Mouse (Mus musculus) kidney, embryonic 16.5 days (tissue): ENCODE results near the gene Plekhm2. TPM values are rescaled to one million over a fixed set of nuclear protein-coding genes. Genes with fewer than 3 reads are reported as not detected.
A peak's percentile ranks its signal among the peaks of the same experiment; 100 is the strongest.

Source experiments
- ATAC-seq: fragments of 200-750 bp; cut with Nextera tagmentation; 2 replicates; pipeline ENCODE4 v1.8.0; 2017; ENCODE audit warnings: moderate TSS enrichment; ENCODE audit not compliant: low FRiP score, low TSS enrichment
- H3K27ac ChIP-seq: fragments of 300-500 bp; sonication (generic); 2 replicates; pipeline ENCODE4 v1.5.1; 2014; ENCODE audit warnings: low read length
- H3K27me3 ChIP-seq: fragments of 300-500 bp; sonication (generic); 2 replicates; pipeline ENCODE4 v1.6.1; 2014; ENCODE audit warnings: low read length, control low read depth, mixed read lengths; ENCODE audit not compliant: insufficient read depth
- H3K36me3 ChIP-seq: fragments of 300-500 bp; sonication (generic); 2 replicates; pipeline ENCODE4 v1.6.1; 2014; ENCODE audit warnings: low read length, control low read depth, mixed read lengths; ENCODE audit not compliant: insufficient read depth
- H3K4me1 ChIP-seq: fragments of 300-500 bp; sonication (generic); 2 replicates; pipeline ENCODE4 v1.6.1; 2014; ENCODE audit warnings: low read length, control low read depth, mixed read lengths; ENCODE audit not compliant: insufficient read depth
- H3K4me2 ChIP-seq: fragments of 300-500 bp; sonication (generic); replicated peaks from 2 replicates; pipeline ENCODE4 v1.6.1; 2014; ENCODE audit warnings: low read depth, low read length
- H3K4me3 ChIP-seq: fragments of 300-500 bp; sonication (generic); 2 replicates; pipeline ENCODE4 v1.5.1; 2014; ENCODE audit warnings: mild to moderate bottlenecking, low read length
- H3K9ac ChIP-seq: fragments of 300-500 bp; sonication (generic); replicated peaks from 2 replicates; pipeline ENCODE4 v1.6.1; 2014; ENCODE audit warnings: low read length
- H3K9me3 ChIP-seq: fragments of 300-500 bp; sonication (generic); 2 replicates; pipeline ENCODE4 v1.6.1; 2016; ENCODE audit warnings: low read length, control low read depth
- WGBS: fragments of 180-500 bp; shearing (Covaris S2); extraction: QIAGEN DNeasy Blood & Tissue Kit; methylation state at CpG from one replicate; pipeline ENCODE4 v1.1.7; 2014; 5-methylcytosine and 5-hydroxymethylcytosine counted together
- polyA plus RNA-seq: library from polyadenylated mRNA; unstranded; fragments of >200 nt; fragmentation: Nextera tagmentation; extraction: Ambion mirVana; gene quantifications from 2 replicates; pipeline ENCODE4 v1.2.1, GENCODE M21; 2015

Plekhm2 gene
- polyA plus RNA-seq, 1 experiment from 2014 or later = 6.4 TPM

DNA sequence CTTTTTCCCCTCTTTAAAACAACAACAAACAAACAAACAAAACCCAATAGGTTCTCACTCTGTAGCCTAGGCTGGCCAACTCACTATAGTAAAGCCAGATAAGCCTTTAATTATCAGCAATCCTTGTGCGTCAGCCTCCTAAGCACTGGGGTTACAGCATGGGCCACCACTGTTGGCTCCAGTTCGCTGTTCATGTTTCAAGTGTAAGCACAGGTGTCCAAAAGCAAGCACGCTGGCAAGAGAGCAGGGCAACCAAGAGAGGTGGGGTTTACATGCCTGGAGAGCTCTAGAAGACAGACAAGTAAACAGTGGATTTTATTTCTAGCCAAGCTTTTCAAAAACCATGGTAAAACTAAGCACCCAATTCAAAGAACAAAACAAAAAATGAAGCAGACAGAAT lies 21.4 kb upstream of the Plekhm2 start:
- Histone ChIP-seq H3K4me1 (peaks cover 7% of the 10 kb centered on the region), H3K9me3 (no peaks in the 10 kb centered on the region), H3K4me2 (no peak overlapping the region), H3K27ac (no peak overlapping the region), H3K9ac (no peak overlapping the region), H3K36me3 (peaks cover 55% of the 10 kb centered on the region), H3K4me3 (no peak overlapping the region), H3K27me3 (no peaks in the 10 kb centered on the region)
- ATAC-seq = no peak
- WGBS = 65% methylated on average over 3 of the region's 3 CpGs

DNA sequence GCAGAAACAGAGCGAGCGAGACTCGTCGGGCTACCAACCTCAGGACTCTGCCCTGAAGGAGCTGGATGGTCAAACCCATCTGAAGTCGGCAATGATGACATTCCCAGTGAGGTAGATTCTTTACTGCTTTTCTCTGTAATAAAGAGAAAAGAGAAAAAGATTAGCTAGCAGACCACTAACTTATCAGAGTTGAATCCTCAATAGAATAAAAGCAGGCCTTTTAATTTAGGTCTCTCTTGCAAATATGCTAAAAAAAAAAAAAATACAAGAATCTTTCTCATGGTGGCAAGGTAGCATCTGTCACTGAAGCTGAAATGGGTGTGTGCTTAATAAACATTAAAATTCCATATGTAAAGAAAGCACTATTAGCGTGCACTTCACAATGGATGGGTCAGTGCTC lies 20.8 kb upstream of the Plekhm2 start, which contains the start of gene Rsc1a1:
Gene Rsc1a1, minus strand, starts transcription at position 101 of the 400 bp plus-strand sequence.
- Histone ChIP-seq H3K36me3 (peaks cover 54% of the 10 kb centered on the region), H3K27ac (no peak within 1 kb of the TSS), H3K4me3 (no peak within 1 kb of the TSS), H3K27me3 (no peaks in the 10 kb centered on the region), H3K4me1 (peaks cover 7% of the 10 kb centered on the region), H3K9ac (no peak within 1 kb of the TSS), H3K9me3 (no peaks in the 10 kb centered on the region), H3K4me2 (no peak within 1 kb of the TSS)
- 91% methylated on average over 6 of the region's 6 CpGs for WGBS
- ATAC-seq = no peak

DNA sequence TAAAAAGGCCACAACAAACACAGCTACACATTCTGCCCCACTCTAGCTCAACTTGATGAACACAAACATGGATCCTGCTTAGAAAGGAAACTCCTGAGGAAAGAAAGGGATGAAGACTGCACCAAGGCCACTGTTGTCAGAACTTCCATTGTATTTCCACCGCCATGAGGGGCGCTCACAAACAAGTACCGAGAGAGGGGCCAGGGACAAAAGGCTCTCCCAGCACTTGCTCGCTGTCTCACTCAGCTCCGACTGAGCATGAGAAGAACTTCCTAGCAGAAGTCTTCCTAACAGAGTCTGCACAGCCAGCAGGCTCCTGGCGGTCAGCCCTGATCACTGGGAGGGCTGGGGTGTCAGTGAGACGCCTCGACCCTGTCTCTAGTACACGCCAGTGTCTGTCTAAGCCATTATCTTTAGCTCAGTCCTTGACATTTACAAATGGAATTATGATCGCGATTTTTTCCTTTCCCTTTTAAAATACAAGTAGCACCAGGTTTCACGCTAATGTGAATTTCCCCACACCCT lies 18.1 kb upstream of the Plekhm2 start:
- no peak overlapping the region for H3K4me3 ChIP-seq
- 77% methylated on average over 12 of the region's 12 CpGs for WGBS
- no peak overlapping the region for H3K4me2 ChIP-seq
- no peak overlapping the region for H3K9ac ChIP-seq
- no peak overlapping the region; the same call in 1 of the 2 replicates for H3K27ac ChIP-seq
- no peaks in the 10 kb centered on the region for H3K27me3 ChIP-seq
- H3K36me3 ChIP-seq = peaks cover 40% of the 10 kb centered on the region
- no peaks in the 10 kb centered on the region for H3K9me3 ChIP-seq
- H3K4me1 ChIP-seq = peaks cover 19% of the 10 kb centered on the region
- no peak for ATAC-seq

DNA sequence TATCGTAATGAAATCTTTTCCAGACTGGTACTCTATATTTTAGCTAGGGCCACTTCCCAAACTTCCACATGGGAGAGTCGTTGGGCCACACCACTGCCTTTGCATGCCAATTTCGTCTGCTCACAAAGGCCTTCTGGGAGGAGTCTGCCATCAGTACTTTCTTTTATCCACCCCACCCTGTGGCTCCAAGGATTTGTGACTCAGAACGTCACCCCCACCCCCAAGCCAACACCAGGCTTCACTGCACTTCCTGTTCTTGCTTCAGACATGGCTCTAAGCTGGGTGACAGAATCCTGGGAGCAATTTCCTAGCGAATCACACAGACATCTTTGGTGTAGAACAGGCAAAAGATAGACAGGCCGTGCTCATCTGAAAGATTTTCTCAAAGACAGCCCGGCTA lies 17.1 kb upstream of the Plekhm2 start:
- no peak overlapping the region for H3K4me2 ChIP-seq
- peaks cover 19% of the 10 kb centered on the region for H3K4me1 ChIP-seq
- H3K4me3 ChIP-seq = no peak overlapping the region
- peaks cover 37% of the 10 kb centered on the region for H3K36me3 ChIP-seq
- H3K9me3 ChIP-seq = no peaks in the 10 kb centered on the region
- WGBS = 47% methylated on average over 7 of the region's 7 CpGs
- peak overlapping the region; percentile 17; the same call in 1 of the 2 replicates for H3K27ac ChIP-seq
- no peak for ATAC-seq
- H3K27me3 ChIP-seq = no peaks in the 10 kb centered on the region
- no peak overlapping the region for H3K9ac ChIP-seq

DNA sequence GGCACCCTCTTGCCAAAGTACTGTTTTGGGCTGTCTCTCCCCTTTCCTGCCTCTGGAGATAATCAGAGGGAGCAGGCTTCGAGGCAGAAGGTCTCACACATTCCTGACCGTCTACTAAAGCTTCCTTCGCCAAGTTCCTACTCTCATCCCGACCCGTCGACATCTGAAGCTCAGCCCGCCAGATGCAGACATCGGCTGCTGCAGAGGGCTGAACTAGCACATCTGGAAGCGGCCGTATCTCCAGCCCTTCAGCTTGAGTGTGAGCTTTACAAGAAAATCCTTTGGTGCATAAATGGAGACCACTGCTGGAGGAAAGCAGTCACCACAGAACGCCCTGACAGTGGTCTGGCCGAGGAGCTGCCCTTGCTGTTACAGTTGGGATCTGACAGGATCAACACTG lies 16.2 kb upstream of the Plekhm2 start:
- Histone ChIP-seq H3K9me3 (no peaks in the 10 kb centered on the region), H3K4me1 (peaks cover 19% of the 10 kb centered on the region), H3K27me3 (no peaks in the 10 kb centered on the region), H3K27ac (no peak overlapping the region), H3K36me3 (peaks cover 30% of the 10 kb centered on the region), H3K4me3 (no peak overlapping the region), H3K9ac (no peak overlapping the region), H3K4me2 (no peak overlapping the region)
- WGBS = 47% methylated on average over 12 of the region's 12 CpGs
- no peak for ATAC-seq

DNA sequence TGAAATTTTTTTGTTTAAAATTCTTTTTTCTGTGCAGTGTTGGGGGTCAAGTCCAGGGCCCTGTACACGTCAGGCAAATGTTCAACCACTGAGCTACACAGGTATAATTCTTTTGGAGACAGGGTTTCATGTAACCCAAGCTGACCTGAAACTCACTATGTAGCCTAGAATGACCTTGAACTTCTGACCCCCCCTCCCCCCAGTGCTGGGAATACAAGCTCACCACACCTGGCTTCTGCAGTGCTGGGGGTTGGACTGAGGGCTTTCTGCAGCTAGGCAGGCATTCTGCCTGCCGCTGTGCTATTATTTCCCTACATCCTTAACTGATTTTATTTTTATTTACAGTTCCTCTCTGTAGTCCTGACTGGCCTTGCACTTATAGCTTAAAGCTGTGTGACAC lies 14.3 kb upstream of the Plekhm2 start:
- no peak for ATAC-seq
- H3K27ac ChIP-seq = no peak overlapping the region
- H3K9me3 ChIP-seq = no peaks in the 10 kb centered on the region
- no peak overlapping the region; the same call in 1 of the 2 replicates for H3K9ac ChIP-seq
- no peaks in the 10 kb centered on the region for H3K27me3 ChIP-seq
- WGBS = 75% methylated on average over 2 of the region's 2 CpGs
- peaks cover 19% of the 10 kb centered on the region for H3K4me1 ChIP-seq
- H3K4me3 ChIP-seq = no peak overlapping the region
- H3K36me3 ChIP-seq = peaks cover 14% of the 10 kb centered on the region
- H3K4me2 ChIP-seq = no peak overlapping the region

DNA sequence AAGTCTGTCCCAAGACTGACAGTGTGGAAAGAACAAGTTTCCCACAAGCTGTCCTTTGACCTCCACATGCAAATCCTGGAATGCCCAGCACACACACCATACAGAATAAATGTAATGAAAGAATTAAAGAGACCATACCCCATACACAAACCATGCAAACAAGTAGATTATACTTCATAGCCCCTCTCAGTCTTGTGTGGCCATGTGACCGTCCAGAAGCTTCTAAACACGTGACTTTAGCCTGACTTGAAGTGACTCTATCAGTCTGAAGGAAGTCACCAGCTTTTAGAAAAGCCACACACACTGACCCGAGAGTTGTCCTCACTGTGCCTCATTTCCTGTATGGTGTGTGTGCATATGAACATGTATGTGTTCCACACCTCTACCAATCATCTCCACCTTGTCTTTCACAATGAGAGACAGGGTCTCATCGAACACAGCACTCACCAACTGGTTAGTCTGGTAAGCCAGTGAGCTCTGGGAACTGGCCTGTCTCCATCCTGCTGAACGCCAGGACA lies 11.8 kb upstream of the Plekhm2 start:
- 80% methylated on average over 5 of the region's 5 CpGs for WGBS
- Histone ChIP-seq H3K27me3 (no peaks in the 10 kb centered on the region), H3K9ac (no peak overlapping the region), H3K4me1 (peaks cover 11% of the 10 kb centered on the region; the same call in 1 of the 2 replicates), H3K9me3 (no peaks in the 10 kb centered on the region), H3K4me2 (no peak overlapping the region), H3K27ac (no peak overlapping the region), H3K4me3 (no peak overlapping the region), H3K36me3 (no peaks in the 10 kb centered on the region)
- no peak for ATAC-seq

DNA sequence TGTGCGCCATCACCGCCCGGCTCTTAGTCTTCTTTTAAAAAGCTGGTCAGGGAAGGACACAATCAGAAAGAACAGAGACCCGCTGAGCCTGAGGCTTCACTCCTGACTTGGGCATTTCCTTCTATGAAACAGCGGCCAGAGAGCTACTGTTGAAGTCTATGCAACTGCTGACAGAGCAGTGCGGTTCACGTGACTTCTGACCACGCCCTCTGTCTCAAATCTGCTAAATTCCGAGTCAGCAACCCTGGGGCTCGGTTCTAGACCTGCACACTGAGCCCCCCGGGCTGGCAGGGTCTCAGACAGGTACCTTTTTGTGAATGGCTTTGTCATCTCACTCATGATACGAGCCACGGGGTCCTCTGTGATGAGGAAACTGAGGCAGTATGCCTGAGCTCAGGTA lies 7.6 kb upstream of the Plekhm2 start:
- no peaks in the 10 kb centered on the region for H3K36me3 ChIP-seq
- H3K27ac ChIP-seq = no peak overlapping the region
- no peaks in the 10 kb centered on the region for H3K4me1 ChIP-seq
- H3K4me3 ChIP-seq = no peak overlapping the region
- H3K9ac ChIP-seq = no peak overlapping the region
- ATAC-seq = no peak
- no peaks in the 10 kb centered on the region for H3K9me3 ChIP-seq
- H3K4me2 ChIP-seq = no peak overlapping the region
- no peaks in the 10 kb centered on the region for H3K27me3 ChIP-seq
- WGBS = 82% methylated on average over 13 of the region's 13 CpGs

DNA sequence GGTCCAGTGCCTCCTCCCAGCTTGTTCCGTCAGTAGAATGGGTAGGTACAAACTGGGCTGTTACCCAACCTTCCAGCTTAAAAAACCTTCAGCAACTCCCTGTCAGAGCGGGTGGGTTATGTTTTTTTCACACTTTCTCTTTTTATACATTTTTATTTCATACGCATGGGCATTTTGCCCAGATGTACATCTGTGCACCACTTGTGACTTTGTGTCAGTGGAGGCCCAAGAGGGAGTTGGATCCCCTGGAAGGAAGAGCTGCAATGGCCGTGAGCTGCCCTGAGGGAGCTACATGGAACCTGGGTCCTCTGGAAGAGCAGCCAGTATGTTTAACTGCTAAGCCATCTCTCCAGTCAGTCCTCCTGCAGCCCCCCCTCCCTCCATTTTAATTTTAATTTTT lies 6.7 kb upstream of the Plekhm2 start:
- 73% methylated on average over 4 of the region's 4 CpGs for WGBS
- H3K4me1 ChIP-seq = no peaks in the 10 kb centered on the region
- H3K9me3 ChIP-seq = no peaks in the 10 kb centered on the region
- no peaks in the 10 kb centered on the region for H3K27me3 ChIP-seq
- ATAC-seq = no peak
- no peak overlapping the region for H3K9ac ChIP-seq
- no peak overlapping the region for H3K4me2 ChIP-seq
- H3K4me3 ChIP-seq = no peak overlapping the region
- H3K27ac ChIP-seq = no peak overlapping the region
- H3K36me3 ChIP-seq = no peaks in the 10 kb centered on the region

DNA sequence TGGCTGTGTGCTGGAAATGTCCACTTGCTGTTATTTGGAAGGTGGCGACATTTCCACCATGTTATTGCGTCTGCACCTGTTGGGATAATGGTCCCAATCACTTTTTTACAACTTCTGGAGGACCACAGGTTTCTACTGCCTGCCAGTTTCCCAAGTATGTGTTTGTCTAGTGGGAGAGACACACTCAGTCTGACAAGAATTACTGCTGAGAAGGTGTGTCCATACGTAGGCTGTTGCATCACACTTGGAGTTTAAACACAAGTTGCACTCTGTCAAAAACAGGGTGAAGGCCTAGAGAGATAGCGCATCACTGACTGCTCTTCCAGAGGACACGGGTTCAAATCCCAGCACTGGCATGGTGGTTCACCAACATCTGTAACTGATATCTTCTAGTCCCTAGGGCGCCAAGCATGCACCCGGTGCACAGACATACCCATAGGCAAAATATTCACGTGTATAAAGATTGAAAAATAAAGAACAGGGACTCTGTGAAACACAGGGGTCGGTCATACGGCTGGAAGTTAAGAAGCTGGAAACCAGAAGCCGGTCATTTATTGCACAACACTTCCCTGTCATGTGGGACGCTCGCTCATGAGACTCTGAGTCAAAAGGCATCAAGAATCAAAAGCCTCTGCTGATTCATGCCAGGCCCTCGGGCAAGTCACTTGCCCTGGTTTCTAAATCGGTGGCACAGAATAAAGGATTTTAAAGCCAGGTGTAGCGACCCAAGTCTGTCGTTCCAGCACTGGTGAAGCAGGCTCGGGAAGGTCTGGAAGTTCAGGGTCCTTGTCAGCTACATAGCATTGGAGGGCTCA lies 5.4 kb upstream of the Plekhm2 start:
- Histone ChIP-seq H3K4me1 (no peaks in the 10 kb centered on the region), H3K4me2 (no peak overlapping the region), H3K36me3 (no peaks in the 10 kb centered on the region), H3K27me3 (no peaks in the 10 kb centered on the region), H3K9me3 (no peaks in the 10 kb centered on the region), H3K4me3 (no peak overlapping the region), H3K27ac (no peak overlapping the region), H3K9ac (no peak overlapping the region)
- WGBS = 83% methylated on average over 18 of the region's 18 CpGs
- ATAC-seq = no peak
